Comparison of ENCODE assay signal across 8 mouse cellular contexts in the genomic region with DNA sequence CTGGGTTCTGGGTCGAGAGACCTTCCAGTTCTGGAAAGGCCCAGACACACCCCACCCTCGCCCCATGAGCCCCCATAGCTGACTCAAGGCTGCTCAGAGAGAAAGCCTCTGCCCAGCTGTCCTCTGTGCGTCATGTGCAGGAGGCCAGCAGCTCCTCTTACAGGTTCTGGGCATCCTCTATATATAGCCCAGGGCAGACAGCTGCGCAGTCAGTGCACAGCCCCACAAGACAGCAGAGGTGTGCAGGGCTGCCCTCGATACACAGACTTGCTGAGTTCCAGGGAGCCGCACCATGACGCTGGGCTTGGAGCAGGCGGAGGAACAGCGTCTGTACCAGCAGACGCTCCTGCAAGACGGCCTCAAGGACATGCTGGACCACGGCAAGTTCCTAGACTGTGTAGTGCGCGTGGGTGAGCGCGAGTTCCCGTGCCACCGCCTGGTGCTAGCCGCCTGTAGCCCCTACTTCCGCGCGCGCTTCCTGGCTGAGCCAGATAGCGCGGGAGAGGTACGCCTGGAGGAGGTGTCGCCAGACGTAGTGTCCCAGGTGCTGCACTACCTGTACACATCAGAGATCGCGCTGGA. TPM values are rescaled to one million over a fixed set of nuclear protein-coding genes. Genes with fewer than 3 reads are reported as not detected.
DNase-seq lines count a peak whose midpoint lies in the region; ATAC-seq and TF ChIP-seq lines count a peak whose summit lies in the region.

A gene (plus strand): TSS at position 124 of the 582 bp plus-strand sequence.

- H3K4me3 ChIP-seq in kidney, embryonic 14.5 days (ENCODE audit: low read length), result peak within 1 kb of the TSS; percentile 30
- H3K4me3 ChIP-seq in bone marrow macrophage, adult 2 months (ENCODE audit: insufficient read depth, low read length), result peak within 1 kb of the TSS; percentile 25; the same call in 1 of the 2 replicates

- H3K27me3 ChIP-seq in kidney, embryonic 14.5 days (ENCODE audit: control insufficient read depth, insufficient read depth, low read length), result peaks cover 32% of the 10 kb centered on the region

- intact Hi-C loops in left cerebral cortex, postnatal 25 days (cut with DNase I), result loop anchor here (1.0 to 5.0 kb wide), 3 partner anchors 17 to 110 kb away; no protein-coding TSS in a partner anchor

- no peak within 1 kb of the TSS for H3K27ac ChIP-seq in kidney, embryonic 14.5 days (ENCODE audit: low read depth, low read length)
- no peak within 1 kb of the TSS for H3K27ac ChIP-seq in bone marrow macrophage, adult 2 months (ENCODE audit: insufficient read depth, low read depth, low read length)

- H3K4me1 ChIP-seq in kidney, embryonic 14.5 days (ENCODE audit: control insufficient read depth, insufficient read depth, low read length), result 0 out of 2 replicates have a peak, but pooled peaks cover 5% of the 10 kb centered on the region
- H3K4me1 ChIP-seq in bone marrow macrophage, adult 2 months (ENCODE audit: control insufficient read depth, insufficient read depth, low read length), result no peaks in the 10 kb centered on the region

- peak within 1 kb of the TSS; percentile 19; the same call in 1 of the 2 replicates for H3K9ac ChIP-seq in kidney, embryonic 14.5 days (ENCODE audit: low read depth, low read length)

- H3K4me2 ChIP-seq in kidney, embryonic 14.5 days (replicated peaks; ENCODE audit: low read depth, low read length), result peak within 1 kb of the TSS; percentile 54

- 20% methylated on average over 30 of the region's 30 CpGs for WGBS in kidney, embryonic 14.5 days

- no peak for TF ChIP-seq CTCF in bone marrow macrophage, adult 2 months (IDR thresholded peaks at IDR 0.05; ENCODE audit: low read depth, low read length)

- no peak for DNase-seq in kidney, postnatal 10 days
- no peak for DNase-seq in gastrocnemius, postnatal 4 days (ENCODE audit: low spot score in 2 of 2)
- peak; percentile 65 to 83 for DNase-seq in left cerebral cortex, postnatal 25 days (ENCODE audit: low spot score in 2 of 2)
- peak; percentile 95 for DNase-seq in skeletal muscle tissue, adult 2 months (ENCODE audit: low read depth, low spot score)
- no peak for DNase-seq in Muller cell, postnatal 12 days (ENCODE audit: inconsistent ontology term)
- DNase-seq in urinary bladder, postnatal 10 days (ENCODE audit: low spot score), result no peak

- 0 out of 2 replicates have a peak, but pooled peaks have one; percentile 37 for ATAC-seq in kidney, embryonic 14.5 days (ENCODE audit: low FRiP score, low TSS enrichment)

- TF ChIP-seq POLR2A in bone marrow macrophage, adult 2 months (IDR thresholded peaks at IDR 0.05; ENCODE audit: borderline replicate concordance, low read depth, low read length), result no peak

- H3K36me3 ChIP-seq in kidney, embryonic 14.5 days (ENCODE audit: control insufficient read depth, insufficient read depth, low read length), result no peaks in the 10 kb centered on the region

- H3K9me3 ChIP-seq in kidney, embryonic 14.5 days (ENCODE audit: control insufficient read depth, low read length), result no peaks in the 10 kb centered on the region

RNA-seq across cellular contexts. Expression of the gene that starts here (rescaled TPM):
- polyA plus RNA-seq in kidney, embryonic 14.5 days (2014; fragmentation: Nextera tagmentation; extraction: Ambion mirVana), result 0.08 TPM in 1 of 2 replicates, not detected in the other
- polyA plus RNA-seq in bone marrow macrophage, adult 2 months (2012; ENCODE audit: insufficient read depth, insufficient read length, missing spikeins), result not detected in 2 replicates
- total RNA-seq in gastrocnemius, postnatal 4 days (2021), result 100 to 1,000 TPM; 143 TPM
- total RNA-seq in left cerebral cortex, postnatal 25 days (2021), result 1 to 10 TPM; 4.9 to 5.5 TPM

Comparison
In these comparisons a context has a peak if more than half of its experiments do, and no peak if none do; other contexts are left out.
1. RNA of the gene that starts here (total RNA-seq): 143 TPM in gastrocnemius, postnatal 4 days; 4.9 to 5.5 TPM in left cerebral cortex, postnatal 25 days; every median in the first group is over 10 times any median in the second.
2. Peak in ATAC-seq, H3K4me3 ChIP-seq, H3K9ac ChIP-seq and H3K4me2 ChIP-seq in kidney, embryonic 14.5 days; RNA of the gene not detected or under 1 TPM.
3. DNase-seq: peak in left cerebral cortex, postnatal 25 days (2 of 2) and skeletal muscle tissue, adult 2 months (single experiment); none in kidney, postnatal 10 days (single experiment), gastrocnemius, postnatal 4 days (0 of 2), Muller cell, postnatal 12 days (single experiment) and urinary bladder, postnatal 10 days (single experiment).